Mouse (Mus musculus): ENCODE results near the gene Gm281. TPM values are rescaled to one million over a fixed set of nuclear protein-coding genes. Genes with fewer than 3 reads are reported as not detected.

Gene Gm281
- polyA plus RNA-seq, 1 experiment from 2014 or later = not detected

- no peak for ATAC-seq (ENCODE audit: low FRiP score, low TSS enrichment)
- Histone ChIP-seq H3K36me3 (ENCODE audit: insufficient read depth, low read length) (no peaks in the 10 kb centered on the region), H3K9ac (replicated peaks; ENCODE audit: low read length) (no peak overlapping the region), H3K27ac (ENCODE audit: low read length) (no peak overlapping the region), H3K27me3 (ENCODE audit: insufficient read depth, low read length) (no peaks in the 10 kb centered on the region), H3K4me1 (ENCODE audit: insufficient read depth, low read length) (no peaks in the 10 kb centered on the region), H3K9me3 (ENCODE audit: low read length) (no peaks in the 10 kb centered on the region), H3K4me3 (ENCODE audit: low read length) (no peak overlapping the region), H3K4me2 (replicated peaks; ENCODE audit: low read depth, low read length) (no peak overlapping the region)
These were observed 19.1 kb downstream of the Gm281 start for GRCm38 (mm10) chr14:13895198-13895597.

GRCm38 (mm10) chr14:13893748-13894147 is 20.5 kb downstream of the Gm281 start:
- WGBS = 68% methylated on average over 3 of the region's 3 CpGs
- no peaks in the 10 kb centered on the region for H3K4me1 ChIP-seq (ENCODE audit: insufficient read depth, low read length)

GRCm38 (mm10) chr14:13861416-13861815 is 52.9 kb downstream of the Gm281 start:
- H3K4me3 ChIP-seq (ENCODE audit: low read length) = no peak overlapping the region
- H3K27ac ChIP-seq (ENCODE audit: low read length) = no peak overlapping the region
- H3K36me3 ChIP-seq (ENCODE audit: insufficient read depth, low read length) = no peaks in the 10 kb centered on the region
- no peaks in the 10 kb centered on the region for H3K4me1 ChIP-seq (ENCODE audit: insufficient read depth, low read length)
- H3K9me3 ChIP-seq (ENCODE audit: low read length) = no peaks in the 10 kb centered on the region
- H3K4me2 ChIP-seq (replicated peaks; ENCODE audit: low read depth, low read length) = no peak overlapping the region
- H3K27me3 ChIP-seq (ENCODE audit: insufficient read depth, low read length) = no peaks in the 10 kb centered on the region
- no peak for ATAC-seq (ENCODE audit: low FRiP score, low TSS enrichment)
- no peak overlapping the region for H3K9ac ChIP-seq (replicated peaks; ENCODE audit: low read length)

More at GRCm38 (mm10) chr14:13893748-13894147, 20.5 kb downstream of the Gm281 start:
- Histone ChIP-seq H3K27ac (ENCODE audit: low read length) (no peak overlapping the region), H3K4me3 (ENCODE audit: low read length) (no peak overlapping the region), H3K9me3 (ENCODE audit: low read length) (no peaks in the 10 kb centered on the region), H3K4me2 (replicated peaks; ENCODE audit: low read depth, low read length) (no peak overlapping the region), H3K9ac (replicated peaks; ENCODE audit: low read length) (no peak overlapping the region), H3K27me3 (ENCODE audit: insufficient read depth, low read length) (no peaks in the 10 kb centered on the region), H3K36me3 (ENCODE audit: insufficient read depth, low read length) (no peaks in the 10 kb centered on the region)
- ATAC-seq (ENCODE audit: low FRiP score, low TSS enrichment) = no peak

- Histone ChIP-seq H3K27me3 (ENCODE audit: insufficient read depth, low read length) (no peaks in the 10 kb centered on the region), H3K27ac (ENCODE audit: low read length) (no peak overlapping the region), H3K36me3 (ENCODE audit: insufficient read depth, low read length) (no peaks in the 10 kb centered on the region), H3K4me1 (ENCODE audit: insufficient read depth, low read length) (no peaks in the 10 kb centered on the region), H3K9ac (replicated peaks; ENCODE audit: low read length) (no peak overlapping the region), H3K4me3 (ENCODE audit: low read length) (no peak overlapping the region), H3K4me2 (replicated peaks; ENCODE audit: low read depth, low read length) (no peak overlapping the region), H3K9me3 (ENCODE audit: low read length) (no peaks in the 10 kb centered on the region)
- WGBS = 87% methylated on average over 3 of the region's 3 CpGs
- no peak for ATAC-seq (ENCODE audit: low FRiP score, low TSS enrichment)
These were observed 101.3 kb downstream of the Gm281 start for GRCm38 (mm10) chr14:13812801-13813479.

- Histone ChIP-seq H3K4me2 (replicated peaks; ENCODE audit: low read depth, low read length) (no peak overlapping the region), H3K27me3 (ENCODE audit: insufficient read depth, low read length) (no peaks in the 10 kb centered on the region), H3K9me3 (ENCODE audit: low read length) (no peaks in the 10 kb centered on the region), H3K9ac (replicated peaks; ENCODE audit: low read length) (no peak overlapping the region), H3K27ac (ENCODE audit: low read length) (no peak overlapping the region), H3K4me3 (ENCODE audit: low read length) (no peak overlapping the region), H3K4me1 (ENCODE audit: insufficient read depth, low read length) (no peaks in the 10 kb centered on the region), H3K36me3 (ENCODE audit: insufficient read depth, low read length) (no peaks in the 10 kb centered on the region)
- ATAC-seq (ENCODE audit: low FRiP score, low TSS enrichment) = no peak
- WGBS = 32% methylated on average over 1 of the region's 1 CpGs
These were observed 123.8 kb downstream of the Gm281 start for GRCm38 (mm10) chr14:13790446-13790845.

- H3K4me2 ChIP-seq (replicated peaks; ENCODE audit: low read depth, low read length) = no peak overlapping the region
- no peak overlapping the region for H3K4me3 ChIP-seq (ENCODE audit: low read length)
- H3K9me3 ChIP-seq (ENCODE audit: low read length) = no peaks in the 10 kb centered on the region
- ATAC-seq (ENCODE audit: low FRiP score, low TSS enrichment) = no peak
- WGBS = 0% methylated on average over 1 of the region's 1 CpGs
- H3K27me3 ChIP-seq (ENCODE audit: insufficient read depth, low read length) = no peaks in the 10 kb centered on the region
- H3K9ac ChIP-seq (replicated peaks; ENCODE audit: low read length) = no peak overlapping the region
- H3K27ac ChIP-seq (ENCODE audit: low read length) = no peak overlapping the region
- no peaks in the 10 kb centered on the region for H3K36me3 ChIP-seq (ENCODE audit: insufficient read depth, low read length)
- no peaks in the 10 kb centered on the region for H3K4me1 ChIP-seq (ENCODE audit: insufficient read depth, low read length)
These were observed 124.3 kb downstream of the Gm281 start for GRCm38 (mm10) chr14:13790001-13790400.

- Histone ChIP-seq H3K4me2 (replicated peaks; ENCODE audit: low read depth, low read length) (no peak overlapping the region), H3K9ac (replicated peaks; ENCODE audit: low read length) (no peak overlapping the region), H3K27me3 (ENCODE audit: insufficient read depth, low read length) (no peaks in the 10 kb centered on the region), H3K4me3 (ENCODE audit: low read length) (no peak overlapping the region), H3K36me3 (ENCODE audit: insufficient read depth, low read length) (no peaks in the 10 kb centered on the region), H3K9me3 (ENCODE audit: low read length) (no peaks in the 10 kb centered on the region), H3K27ac (ENCODE audit: low read length) (no peak overlapping the region), H3K4me1 (ENCODE audit: insufficient read depth, low read length) (no peaks in the 10 kb centered on the region)
- ATAC-seq (ENCODE audit: low FRiP score, low TSS enrichment) = no peak
- 65% methylated on average over 4 of the region's 4 CpGs for WGBS
These were observed 131.3 kb downstream of the Gm281 start for GRCm38 (mm10) chr14:13782970-13783369.

GRCm38 (mm10) chr14:13778383-13778782 is 135.9 kb downstream of the Gm281 start:
- no peak for ATAC-seq (ENCODE audit: low FRiP score, low TSS enrichment)
- no peak overlapping the region for H3K27ac ChIP-seq (ENCODE audit: low read length)
- WGBS = 70% methylated on average over 4 of the region's 6 CpGs
- no peak overlapping the region for H3K4me3 ChIP-seq (ENCODE audit: low read length)
- no peaks in the 10 kb centered on the region for H3K4me1 ChIP-seq (ENCODE audit: insufficient read depth, low read length)
- no peaks in the 10 kb centered on the region for H3K36me3 ChIP-seq (ENCODE audit: insufficient read depth, low read length)
- no peaks in the 10 kb centered on the region for H3K9me3 ChIP-seq (ENCODE audit: low read length)
- no peak overlapping the region for H3K9ac ChIP-seq (replicated peaks; ENCODE audit: low read length)
- no peak overlapping the region for H3K4me2 ChIP-seq (replicated peaks; ENCODE audit: low read depth, low read length)
- no peaks in the 10 kb centered on the region for H3K27me3 ChIP-seq (ENCODE audit: insufficient read depth, low read length)

- Histone ChIP-seq H3K27me3 (ENCODE audit: insufficient read depth, low read length) (no peaks in the 10 kb centered on the region), H3K9me3 (ENCODE audit: low read length) (no peaks in the 10 kb centered on the region), H3K27ac (ENCODE audit: low read length) (no peak overlapping the region), H3K9ac (replicated peaks; ENCODE audit: low read length) (no peak overlapping the region), H3K36me3 (ENCODE audit: insufficient read depth, low read length) (no peaks in the 10 kb centered on the region), H3K4me3 (ENCODE audit: low read length) (no peak overlapping the region), H3K4me2 (replicated peaks; ENCODE audit: low read depth, low read length) (no peak overlapping the region), H3K4me1 (ENCODE audit: insufficient read depth, low read length) (0 out of 2 replicates have a peak, but pooled peaks cover 2% of the 10 kb centered on the region)
- WGBS = 56% methylated on average over 2 of the region's 2 CpGs
- ATAC-seq (ENCODE audit: low FRiP score, low TSS enrichment) = no peak
These were observed 143.1 kb downstream of the Gm281 start for GRCm38 (mm10) chr14:13771163-13771562.

- Histone ChIP-seq H3K4me3 (ENCODE audit: low read length) (no peak overlapping the region), H3K36me3 (ENCODE audit: insufficient read depth, low read length) (no peaks in the 10 kb centered on the region), H3K4me1 (ENCODE audit: insufficient read depth, low read length) (0 out of 2 replicates have a peak, but pooled peaks cover 2% of the 10 kb centered on the region), H3K9me3 (ENCODE audit: low read length) (no peaks in the 10 kb centered on the region), H3K9ac (replicated peaks; ENCODE audit: low read length) (no peak overlapping the region), H3K27ac (ENCODE audit: low read length) (no peak overlapping the region), H3K4me2 (replicated peaks; ENCODE audit: low read depth, low read length) (no peak overlapping the region), H3K27me3 (ENCODE audit: insufficient read depth, low read length) (no peaks in the 10 kb centered on the region)
- 0% methylated on average over 1 of the region's 1 CpGs for WGBS
- peak; percentile 99 for ATAC-seq (ENCODE audit: low FRiP score, low TSS enrichment)
These were observed 143.6 kb downstream of the Gm281 start for GRCm38 (mm10) chr14:13770686-13771085.

Measured in kidney, embryonic 16.5 days (tissue).